Mouse (Mus musculus): ENCODE data around the gene Tagap.
"Not testable (repeated sequence)": the region's sequence is repeated elsewhere in the genome, so short reads cannot be mapped to it uniquely, and the experiment has no call there.

DNA sequence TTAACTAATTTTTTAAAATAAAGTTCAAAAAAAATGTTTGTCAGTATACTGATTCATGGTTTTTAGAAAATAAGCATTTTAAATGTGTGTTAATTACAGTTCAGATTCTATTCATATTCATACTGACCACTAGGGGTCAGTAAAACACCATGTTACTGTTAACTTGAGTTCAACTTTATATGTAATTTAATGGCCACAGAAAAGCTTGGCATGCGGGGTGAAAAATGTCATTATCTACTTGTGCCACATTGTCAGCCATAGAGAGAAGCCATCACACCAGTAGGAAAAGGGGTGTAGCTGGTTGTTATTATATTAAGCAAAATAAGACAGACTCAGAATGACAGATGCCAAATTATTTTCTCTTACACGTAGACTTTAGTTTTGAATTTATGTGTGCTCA is 57.7 kb downstream of the Tagap start:
- not testable (repeated sequence) for TF ChIP-seq HCFC1 (IDR thresholded peaks at IDR 0.05; ENCODE audit: borderline replicate concordance, insufficient read depth, low read length); ZC3H11A (IDR thresholded peaks at IDR 0.05; ENCODE audit: borderline replicate concordance, low read depth, low read length); CHD2 (IDR thresholded peaks at IDR 0.05; ENCODE audit: low read depth, low read length); MAFK (IDR thresholded peaks at IDR 0.05; ENCODE audit: insufficient read depth, low read depth, low read length); ZNF384 (IDR thresholded peaks at IDR 0.05; ENCODE audit: low read depth, low read length)

All from ES-E14 (cell line).